Mouse (Mus musculus) inflammation-experienced regulatory T-cells, adult 6 months (primary cell): ENCODE data around the gene Lor. TPM values are rescaled to one million over a fixed set of nuclear protein-coding genes. Genes with fewer than 3 reads are reported as not detected.

Source experiments
- ATAC-seq: one replicate; pipeline ENCODE4 v1.8.0; 2017
- polyA plus RNA-seq, 3 experiments: library from polyadenylated mRNA; unstranded; fragments of 100-300 nt; shearing (Covaris generic); gene quantifications; one replicate each; pipeline ENCODE4 v1.2.1; 2017

The Lor gene
- polyA plus RNA-seq: not detected

GRCm38 (mm10) chr3:92083042-92083441, at the start of gene Lor:
TSS of gene Lor (minus strand) at chr3:92083142.
- no peak for ATAC-seq

GRCm38 (mm10) chr3:92123847-92124246, 40.9 kb upstream of the Lor start, which contains the start of gene Prr9:
TSS of gene Prr9 (minus strand) at chr3:92123947.
- no peak for ATAC-seq

- no peak for ATAC-seq
These were observed 38.0 kb upstream of the Lor start for GRCm38 (mm10) chr3:92120902-92121301.

GRCm38 (mm10) chr3:92117930-92118329, 35.0 kb upstream of the Lor start:
- no peak for ATAC-seq

GRCm38 (mm10) chr3:92111526-92111925, 28.6 kb upstream of the Lor start:
- ATAC-seq: no peak

GRCm38 (mm10) chr3:92110790-92111189, 27.8 kb upstream of the Lor start:
- ATAC-seq: no peak

- ATAC-seq: no peak
These were observed 23.6 kb upstream of the Lor start for GRCm38 (mm10) chr3:92106582-92106981.

GRCm38 (mm10) chr3:92081285-92081931, 1.5 kb downstream of the Lor start:
- ATAC-seq: no peak

GRCm38 (mm10) chr3:92080462-92081284, 2.3 kb downstream of the Lor start:
- no peak for ATAC-seq

GRCm38 (mm10) chr3:92050382-92051054, 32.4 kb downstream of the Lor start:
- ATAC-seq: no peak

GRCm38 (mm10) chr3:92033892-92034291, 49.0 kb downstream of the Lor start:
- ATAC-seq: no peak

GRCm38 (mm10) chr3:92033203-92033602, 49.7 kb downstream of the Lor start:
- no peak for ATAC-seq

Other genes with a start within 250 kb of the Lor start
- gene Pglyrp3, start 68.6 kb downstream of the Lor start, polyA plus RNA-seq: not detected
- gene Prr9, start 40.8 kb upstream of the Lor start, polyA plus RNA-seq: not detected
- gene Lelp1, start 59.6 kb upstream of the Lor start, polyA plus RNA-seq: not detected
- under 1 TPM in 1 of 3 experiments, not detected in 2; 0.15 TPM for gene Sprr2a1, start 132.7 kb upstream of the Lor start, polyA plus RNA-seq
- gene Sprr2a2, start 132.8 kb upstream of the Lor start, polyA plus RNA-seq: not detected
- gene Sprr2a3, start 202.3 kb upstream of the Lor start, polyA plus RNA-seq: not detected
- not detected for gene Sprr2b, start 233.5 kb upstream of the Lor start, polyA plus RNA-seq